Mouse (Mus musculus) lung, adult 2 months (tissue): ENCODE measurements around the gene Gas6. TPM values are rescaled to one million over a fixed set of nuclear protein-coding genes. Genes with fewer than 3 reads are reported as not detected.

ENCODE experiments used
- DNase-seq: peaks from one replicate; pipeline ENCODE4 v3.0.0; 2022
- H3K4me1 ChIP-seq: fragments of 200-500 bp; 2 replicates; pipeline ENCODE4 v1.6.1; 2011; ENCODE audit warnings: low read length; ENCODE audit not compliant: control insufficient read depth, insufficient read depth
- H3K4me3 ChIP-seq: fragments of 200-500 bp; replicated peaks from 2 replicates; pipeline ENCODE3; 2011; ENCODE audit warnings: low read depth, mild to moderate bottlenecking, control low read depth, low read length; ENCODE audit errors: extremely low read depth
- CTCF ChIP-seq: fragments of 200-500 bp; IDR thresholded peaks from 2 replicates; pipeline ENCODE4 v1.5.1; 2011; ENCODE audit warnings: mild to moderate bottlenecking, low read length, control low read depth; ENCODE audit not compliant: insufficient read depth
- POLR2A ChIP-seq: fragments of 200-500 bp; IDR thresholded peaks from 2 replicates; pipeline ENCODE4 v1.6.1; 2011; ENCODE audit warnings: low read depth, mild to moderate bottlenecking, control low read depth, low read length, borderline replicate concordance; ENCODE audit errors: extremely low read depth
- WGBS: fragments of 180-500 bp; shearing (Covaris S2); methylation state at CpG from one replicate; pipeline ENCODE4 v1.1.7; 2018; 5-methylcytosine and 5-hydroxymethylcytosine counted together
- polyA plus RNA-seq: library from polyadenylated mRNA; depleted of rRNA; stranded (reverse); fragments of >200 nt; gene quantifications from 2 replicates; pipeline ENCODE4 v1.2.3, GENCODE M21; 2012

Gene Gas6
- polyA plus RNA-seq, 1 experiment: 264 TPM

DNA sequence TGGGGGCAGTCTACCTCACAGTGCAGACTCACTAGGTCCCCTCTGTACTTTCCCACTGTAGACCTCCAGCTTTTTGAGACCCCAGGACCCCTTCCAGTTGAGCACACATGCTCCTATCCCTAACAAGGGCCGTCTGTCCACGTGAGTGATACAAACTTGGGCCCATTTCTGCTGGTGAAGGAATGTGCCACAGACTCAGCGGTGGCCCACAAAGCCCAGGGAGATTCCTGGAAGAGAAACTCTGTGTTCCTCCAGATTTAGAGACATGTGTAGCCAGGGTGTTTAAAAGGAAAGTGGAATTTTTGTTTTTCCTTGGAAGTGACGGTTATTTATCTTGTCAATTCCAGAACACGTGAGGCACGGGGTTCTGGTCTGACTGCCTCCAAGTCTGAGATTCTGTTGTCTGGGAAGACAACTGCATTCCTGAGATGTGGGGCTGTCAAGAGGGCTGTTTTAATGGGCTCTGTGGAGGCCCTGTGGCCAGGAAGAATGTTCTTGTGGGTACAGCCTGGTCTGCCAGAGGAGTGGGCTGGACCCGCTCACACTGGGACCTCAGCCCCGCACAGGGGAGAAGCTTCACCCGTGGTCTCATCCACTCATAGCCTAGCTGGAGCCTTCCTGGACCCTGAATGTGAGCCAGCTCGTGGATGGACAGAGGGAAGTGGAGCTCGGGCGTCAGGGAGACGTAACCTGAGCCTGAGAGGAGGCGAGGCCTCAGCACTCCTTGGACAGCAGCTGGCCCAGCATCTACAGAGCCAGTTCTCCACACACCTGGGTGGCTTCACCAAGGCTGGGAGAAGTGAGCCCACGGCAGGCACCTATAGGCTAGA lies 34.9 kb upstream of the Gas6 start:
- WGBS: 61% methylated on average over 15 of the region's 15 CpGs
- peaks cover 30% of the 10 kb centered on the region for H3K4me1 ChIP-seq
- TF ChIP-seq POLR2A (no peak), CTCF (no peak)
- no peak for DNase-seq
- H3K4me3 ChIP-seq: no peak overlapping the region

GRCm38 (mm10) chr8:13521392-13521791 lies 27.1 kb upstream of the Gas6 start:
- Histone ChIP-seq H3K4me1 (peaks cover 5% of the 10 kb centered on the region; the same call in 1 of the 2 replicates), H3K4me3 (no peak overlapping the region)
- no peak for DNase-seq
- TF ChIP-seq POLR2A: no peak
- no peak for TF ChIP-seq CTCF
- WGBS: 66% methylated on average over 7 of the region's 7 CpGs

DNA sequence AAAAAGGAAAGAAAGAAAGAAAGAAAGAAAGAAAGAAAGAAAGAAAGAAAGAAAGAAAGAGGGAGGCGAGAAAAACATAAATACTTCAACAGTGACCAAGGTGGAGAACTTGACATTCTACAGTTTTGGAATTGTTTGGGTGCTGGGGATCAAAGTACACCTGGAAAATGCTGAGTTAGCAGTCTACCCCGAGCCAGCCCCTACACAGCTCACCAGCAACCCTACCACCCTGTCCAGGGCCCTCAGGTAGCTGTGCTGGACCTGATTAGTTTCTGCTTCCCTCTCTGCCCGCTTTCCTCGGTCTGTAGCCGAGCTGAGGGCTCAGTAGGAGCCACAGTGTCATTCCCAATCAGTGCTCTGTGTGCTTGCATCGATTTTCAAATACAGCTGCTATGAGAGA lies 26.1 kb upstream of the Gas6 start:
- 73% methylated on average over 6 of the region's 6 CpGs for WGBS

GRCm38 (mm10) chr8:13519503-13519902 lies 25.2 kb upstream of the Gas6 start:
- Histone ChIP-seq H3K4me3 (no peak overlapping the region), H3K4me1 (peaks cover 7% of the 10 kb centered on the region; the same call in 1 of the 2 replicates)
- WGBS: 52% methylated on average over 9 of the region's 9 CpGs
- TF ChIP-seq CTCF (no peak), POLR2A (no peak)
- no peak for DNase-seq

More for the DNA sequence above, 26.1 kb upstream of the Gas6 start:
- no peak for DNase-seq
- TF ChIP-seq POLR2A (no peak), CTCF (no peak)
- peaks cover 7% of the 10 kb centered on the region; the same call in 1 of the 2 replicates for H3K4me1 ChIP-seq
- H3K4me3 ChIP-seq: no peak overlapping the region

DNA sequence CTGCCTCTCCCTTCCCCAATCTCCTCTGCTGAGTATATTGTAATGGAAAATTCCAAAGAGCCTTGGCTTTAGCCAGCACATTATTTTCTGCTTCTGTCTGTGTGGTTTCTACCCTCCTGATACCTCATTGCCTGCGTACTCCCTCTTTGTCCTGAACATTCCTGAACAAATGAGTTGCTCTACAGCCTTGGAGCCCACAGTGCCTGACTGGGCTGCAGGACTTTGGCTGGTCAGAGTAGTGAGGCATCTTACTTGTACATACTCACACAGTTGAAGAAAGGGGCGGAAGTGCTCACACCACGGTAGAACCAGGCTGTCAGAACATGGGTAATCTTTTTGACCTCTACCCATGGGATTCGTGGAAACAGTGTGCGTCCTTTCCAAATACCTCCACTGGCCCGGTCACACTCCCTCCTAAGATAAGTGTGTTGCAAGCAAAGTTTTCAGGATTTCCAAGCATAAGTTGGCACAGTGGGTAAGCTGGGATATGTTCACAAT lies 23.0 kb upstream of the Gas6 start:
- peaks cover 7% of the 10 kb centered on the region; the same call in 1 of the 2 replicates for H3K4me1 ChIP-seq
- no peak overlapping the region for H3K4me3 ChIP-seq
- TF ChIP-seq CTCF (no peak), POLR2A (no peak)
- WGBS: 62% methylated on average over 6 of the region's 6 CpGs
- no peak for DNase-seq

DNA sequence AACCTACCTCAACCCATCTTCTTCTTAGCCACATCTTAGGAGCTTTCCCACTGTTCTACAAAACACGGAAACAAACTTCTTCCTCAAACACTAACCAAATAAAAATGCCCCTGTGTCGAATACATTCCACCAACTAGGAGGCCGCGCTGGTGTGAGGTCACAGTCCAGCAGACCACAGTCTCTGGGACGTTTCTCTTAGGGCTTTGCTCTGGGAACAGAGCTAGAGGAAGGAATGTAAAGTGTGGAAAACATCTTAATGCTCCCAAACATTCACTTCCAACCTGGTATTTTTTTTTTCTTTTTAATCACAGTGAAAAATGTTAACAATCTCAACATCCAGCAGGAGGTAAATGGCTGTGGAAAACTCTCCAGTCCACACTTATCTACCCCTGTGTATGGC lies 22.4 kb upstream of the Gas6 start:
- WGBS: 59% methylated on average over 5 of the region's 5 CpGs

GRCm38 (mm10) chr8:13516011-13516442 lies 21.7 kb upstream of the Gas6 start:
- 40% methylated on average over 7 of the region's 7 CpGs for WGBS
- Histone ChIP-seq H3K4me1 (peaks cover 7% of the 10 kb centered on the region; the same call in 1 of the 2 replicates), H3K4me3 (no peak overlapping the region)
- TF ChIP-seq CTCF: no peak
- no peak for TF ChIP-seq POLR2A
- DNase-seq: peak; percentile 57

More for the DNA sequence above, 22.4 kb upstream of the Gas6 start:
- Histone ChIP-seq H3K4me3 (no peak overlapping the region), H3K4me1 (peaks cover 7% of the 10 kb centered on the region; the same call in 1 of the 2 replicates)
- DNase-seq: no peak
- TF ChIP-seq CTCF: no peak
- no peak for TF ChIP-seq POLR2A

GRCm38 (mm10) chr8:13513556-13514370 lies 19.5 kb upstream of the Gas6 start:
- H3K4me1 ChIP-seq: peaks cover 7% of the 10 kb centered on the region; the same call in 1 of the 2 replicates
- no peak for DNase-seq
- TF ChIP-seq POLR2A (no peak), CTCF (no peak)
- WGBS: 77% methylated on average over 5 of the region's 5 CpGs
- H3K4me3 ChIP-seq: no peak overlapping the region

GRCm38 (mm10) chr8:13512677-13513076 lies 18.4 kb upstream of the Gas6 start:
- DNase-seq: no peak
- Histone ChIP-seq H3K4me3 (no peak overlapping the region), H3K4me1 (peaks cover 11% of the 10 kb centered on the region)
- TF ChIP-seq POLR2A (no peak), CTCF (no peak)
- WGBS: 45% methylated on average over 6 of the region's 6 CpGs
